In genomic region chr9:35522241-35522640, GRCm38 (mm10) we compare ENCODE assay signal across 33 mouse cellular contexts. TPM values are rescaled to one million over a fixed set of nuclear protein-coding genes. Genes with fewer than 3 reads are reported as not detected.
A peak's percentile ranks its signal among the peaks of the same experiment; 100 is the strongest.
DNase-seq lines count a peak whose midpoint lies in the region; ATAC-seq and TF ChIP-seq lines count a peak whose summit lies in the region.
"Had no signal": no experiment of that assay in that cellular context is flagged by ENCODE, and none has a peak within 500 bp of the region (broad histone marks: within the 10 kb centered on the region; RNA-seq: fewer than 3 reads in every experiment).

No protein-coding gene starts in this region.

- no peaks in the 10 kb centered on the region for H3K27me3 ChIP-seq in intestine, embryonic 15.5 days (replicated peaks)
- H3K27me3 ChIP-seq in intestine, postnatal 0 days (replicated peaks; ENCODE audit: control insufficient read depth, insufficient read depth, low read length) = no peaks in the 10 kb centered on the region
- H3K27me3 ChIP-seq in midbrain, embryonic 11.5 days (ENCODE audit: control insufficient read depth, insufficient read depth, low read length) = no peaks in the 10 kb centered on the region
- 0 out of 2 replicates have a peak, but pooled peaks cover 3% of the 10 kb centered on the region for H3K27me3 ChIP-seq in midbrain, embryonic 10.5 days (ENCODE audit: low read depth, poor library complexity, severe bottlenecking)
- H3K27me3 ChIP-seq: embryonic facial prominence, embryonic 13.5 days; forebrain, embryonic 15.5 days; heart, embryonic 15.5 days had no signal

- no peaks in the 10 kb centered on the region for H3K36me3 ChIP-seq in intestine, embryonic 15.5 days
- no peaks in the 10 kb centered on the region for H3K36me3 ChIP-seq in intestine, postnatal 0 days (ENCODE audit: control insufficient read depth, insufficient read depth)
- H3K36me3 ChIP-seq in midbrain, embryonic 11.5 days (ENCODE audit: control insufficient read depth, insufficient read depth, low read length) = no peaks in the 10 kb centered on the region
- H3K36me3 ChIP-seq in midbrain, embryonic 10.5 days = no peaks in the 10 kb centered on the region
- H3K36me3 ChIP-seq: embryonic facial prominence, embryonic 13.5 days; forebrain, embryonic 10.5 days; forebrain, embryonic 15.5 days; heart, embryonic 15.5 days had no signal

- WGBS in intestine, embryonic 15.5 days = 70% methylated on average over 2 of the region's 2 CpGs
- WGBS in intestine, postnatal 0 days = 83% methylated on average over 2 of the region's 2 CpGs
- 73% methylated on average over 2 of the region's 2 CpGs for WGBS in midbrain, embryonic 11.5 days
- WGBS in midbrain, embryonic 10.5 days = 86% methylated on average over 2 of the region's 2 CpGs

- H3K4me1 ChIP-seq in intestine, embryonic 15.5 days (replicated peaks) = peaks cover 19% of the 10 kb centered on the region
- no peaks in the 10 kb centered on the region for H3K4me1 ChIP-seq in intestine, postnatal 0 days (replicated peaks; ENCODE audit: control insufficient read depth, insufficient read depth, low read length)
- H3K4me1 ChIP-seq in midbrain, embryonic 11.5 days (ENCODE audit: control insufficient read depth, insufficient read depth, low read length) = peaks cover 10% of the 10 kb centered on the region
- peaks cover 26% of the 10 kb centered on the region for H3K4me1 ChIP-seq in midbrain, embryonic 10.5 days

- intact Hi-C loops in heart, postnatal 14 days (cut with DNase I) = no loop called here

- no peak overlapping the region for H3K4me2 ChIP-seq in intestine, embryonic 15.5 days (replicated peaks)
- no peak overlapping the region for H3K4me2 ChIP-seq in intestine, postnatal 0 days (replicated peaks; ENCODE audit: low read depth)
- no peak overlapping the region for H3K4me2 ChIP-seq in midbrain, embryonic 11.5 days
- H3K4me2 ChIP-seq: embryonic facial prominence, embryonic 13.5 days; forebrain, embryonic 15.5 days; heart, embryonic 11.5 days; heart, embryonic 15.5 days; hindbrain, embryonic 14.5 days had no signal

- H3K27ac ChIP-seq in intestine, embryonic 15.5 days = 0 out of 2 replicates have a peak overlapping the region, but pooled peaks have one; percentile 24
- H3K27ac ChIP-seq in intestine, postnatal 0 days (ENCODE audit: low read depth, low read length) = no peak overlapping the region
- H3K27ac ChIP-seq in midbrain, embryonic 11.5 days (ENCODE audit: low read depth, low read length) = no peak overlapping the region
- no peak overlapping the region for H3K27ac ChIP-seq in midbrain, embryonic 10.5 days (replicated peaks)
- H3K27ac ChIP-seq: forebrain, embryonic 10.5 days; heart, embryonic 15.5 days; hindbrain, embryonic 14.5 days; hindbrain, postnatal 0 days had no signal

- no peak for TF ChIP-seq CTCF in intestine, postnatal 0 days (IDR thresholded peaks at IDR 0.05; ENCODE audit: low read depth)

- ATAC-seq in intestine, embryonic 15.5 days = no peak
- ATAC-seq in intestine, postnatal 0 days = no peak
- ATAC-seq in midbrain, embryonic 11.5 days (ENCODE audit: low FRiP score) = no peak
- ATAC-seq: CD4-positive, CD25-positive, alpha-beta regulatory T cell, adult 4 months; forebrain, embryonic 15.5 days; hindbrain, postnatal 0 days; inflammation-experienced regulatory T-cells, adult 6 months had no signal

- H3K9me3 ChIP-seq in intestine, embryonic 15.5 days = no peaks in the 10 kb centered on the region
- H3K9me3 ChIP-seq in intestine, postnatal 0 days (ENCODE audit: control insufficient read depth) = no peaks in the 10 kb centered on the region
- H3K9me3 ChIP-seq in midbrain, embryonic 11.5 days (ENCODE audit: control insufficient read depth, low read length) = no peaks in the 10 kb centered on the region
- no peaks in the 10 kb centered on the region for H3K9me3 ChIP-seq in midbrain, embryonic 10.5 days (replicated peaks)
- H3K9me3 ChIP-seq: embryonic facial prominence, embryonic 13.5 days; forebrain, embryonic 10.5 days; forebrain, embryonic 15.5 days; heart, embryonic 15.5 days had no signal

- no peak overlapping the region for H3K4me3 ChIP-seq in intestine, embryonic 15.5 days (replicated peaks)
- H3K4me3 ChIP-seq in intestine, postnatal 0 days (ENCODE audit: low read depth, low read length) = no peak overlapping the region
- no peak overlapping the region for H3K4me3 ChIP-seq in midbrain, embryonic 11.5 days (ENCODE audit: low read depth, low read length)
- no peak overlapping the region for H3K4me3 ChIP-seq in midbrain, embryonic 10.5 days
- H3K4me3 ChIP-seq: embryonic facial prominence, embryonic 13.5 days; forebrain, embryonic 10.5 days; forebrain, embryonic 15.5 days; heart, embryonic 15.5 days had no signal

- peak; percentile 68 for DNase-seq in heart, adult 11 months
- DNase-seq in heart, postnatal 14 days = no peak
- peak; percentile 51 for DNase-seq in midbrain, embryonic 11.5 days (ENCODE audit: low spot score, missing footprints)
- no peak for DNase-seq in midbrain, embryonic 10.5 days (ENCODE audit: low spot score)
- no peak for DNase-seq in frontal cortex, postnatal 10 days (ENCODE audit: low spot score in 2 of 2)
- DNase-seq: adrenal gland, adult 2 months; adrenal gland, postnatal 14 days; cerebellum, adult 11 months; cerebellum, adult 2 months; cerebellum, adult 9-11 months; cerebellum, postnatal 25 days; gastrocnemius, postnatal 10 days; gastrocnemius, postnatal 36 days; heart, postnatal 10 days; heart, postnatal 4 days; kidney, adult 11 months had no signal

- H3K9ac ChIP-seq in intestine, embryonic 15.5 days = no peak overlapping the region
- H3K9ac ChIP-seq in intestine, postnatal 0 days (ENCODE audit: low read depth, low read length) = no peak overlapping the region
- no peak overlapping the region for H3K9ac ChIP-seq in midbrain, embryonic 11.5 days (ENCODE audit: low read length)
- H3K9ac ChIP-seq: embryonic facial prominence, embryonic 13.5 days; forebrain, embryonic 15.5 days; heart, embryonic 15.5 days; hindbrain, embryonic 14.5 days had no signal

RNA-seq across cellular contexts. Expression of gene Gm1113, which starts 4.2 kb away (rescaled TPM):
- not detected for total RNA-seq in heart, postnatal 14 days (2021)
- polyA plus RNA-seq in intestine, embryonic 15.5 days (2015; fragmentation: Nextera tagmentation; extraction: Ambion mirVana) = not detected in 2 replicates
- polyA plus RNA-seq in intestine, postnatal 0 days (2015; fragmentation: Nextera tagmentation; extraction: Ambion mirVana) = not detected in 2 replicates
- not detected in 2 replicates for polyA plus RNA-seq in midbrain, embryonic 11.5 days (2014; fragmentation: Nextera tagmentation; extraction: Ambion mirVana)
- polyA plus RNA-seq in midbrain, embryonic 10.5 days (2016; fragmentation: Nextera tagmentation; extraction: Ambion mirVana) = not detected in 2 replicates
- total RNA-seq: adrenal gland, adult 2 months; adrenal gland, postnatal 14 days; adrenal gland, postnatal 4 days; common myeloid progenitor, adult 5-6 weeks; gastrocnemius, adult 18-20 months; gastrocnemius, postnatal 10 days; gastrocnemius, postnatal 36 days; granulocyte monocyte progenitor cell, adult 5-6 weeks; heart, postnatal 10 days; heart, postnatal 4 days; hindbrain, postnatal 0 days; MEL had no signal
- polyA plus RNA-seq: adrenal gland, adult 2 months; CD4-positive, CD25-positive, alpha-beta regulatory T cell, adult 4 months; cerebellum, adult 2 months; embryonic facial prominence, embryonic 13.5 days; forebrain, embryonic 10.5 days; forebrain, embryonic 15.5 days; heart, embryonic 11.5 days; heart, embryonic 15.5 days; hindbrain, embryonic 11.5 days; hindbrain, embryonic 14.5 days; hindbrain, postnatal 0 days; inflammation-experienced regulatory T-cells, adult 6 months had no signal

RNA-seq across cellular contexts. Expression of gene Ddx25, which starts 36.1 kb away (rescaled TPM):
- not detected for total RNA-seq in heart, postnatal 14 days (2021)
- 1.6 and 1.7 TPM in 2 replicates for polyA plus RNA-seq in intestine, embryonic 15.5 days (2015; fragmentation: Nextera tagmentation; extraction: Ambion mirVana)
- 0.27 and 0.50 TPM in 2 replicates for polyA plus RNA-seq in intestine, postnatal 0 days (2015; fragmentation: Nextera tagmentation; extraction: Ambion mirVana)
- 9.5 and 9.8 TPM in 2 replicates for polyA plus RNA-seq in midbrain, embryonic 11.5 days (2014; fragmentation: Nextera tagmentation; extraction: Ambion mirVana)
- polyA plus RNA-seq in midbrain, embryonic 10.5 days (2016; fragmentation: Nextera tagmentation; extraction: Ambion mirVana) = 8.0 and 8.2 TPM in 2 replicates
- total RNA-seq: gastrocnemius, adult 18-20 months; gastrocnemius, postnatal 36 days; granulocyte monocyte progenitor cell, adult 5-6 weeks had no signal

RNA-seq across cellular contexts. Expression of gene Pus3, which starts 36.2 kb away (rescaled TPM):
- total RNA-seq in heart, postnatal 14 days (2021) = 1 to 10 TPM; 7.1 to 7.9 TPM
- 18.3 and 18.9 TPM in 2 replicates for polyA plus RNA-seq in intestine, embryonic 15.5 days (2015; fragmentation: Nextera tagmentation; extraction: Ambion mirVana)
- polyA plus RNA-seq in intestine, postnatal 0 days (2015; fragmentation: Nextera tagmentation; extraction: Ambion mirVana) = 6.5 and 6.6 TPM in 2 replicates
- 23.8 and 24.8 TPM in 2 replicates for polyA plus RNA-seq in midbrain, embryonic 11.5 days (2014; fragmentation: Nextera tagmentation; extraction: Ambion mirVana)
- polyA plus RNA-seq in midbrain, embryonic 10.5 days (2016; fragmentation: Nextera tagmentation; extraction: Ambion mirVana) = 18.5 and 19.5 TPM in 2 replicates

RNA-seq across cellular contexts. Expression of gene Pate2, which starts 47.8 kb away (rescaled TPM):
- total RNA-seq in heart, postnatal 14 days (2021) = not detected
- 0.45 and 0.77 TPM in 2 replicates for polyA plus RNA-seq in intestine, embryonic 15.5 days (2015; fragmentation: Nextera tagmentation; extraction: Ambion mirVana)
- polyA plus RNA-seq in intestine, postnatal 0 days (2015; fragmentation: Nextera tagmentation; extraction: Ambion mirVana) = 0.27 and 0.31 TPM in 2 replicates
- 0.96 and 1.8 TPM in 2 replicates for polyA plus RNA-seq in midbrain, embryonic 11.5 days (2014; fragmentation: Nextera tagmentation; extraction: Ambion mirVana)
- polyA plus RNA-seq in midbrain, embryonic 10.5 days (2016; fragmentation: Nextera tagmentation; extraction: Ambion mirVana) = 1.6 and 2.7 TPM in 2 replicates
- total RNA-seq: adrenal gland, postnatal 14 days; gastrocnemius, adult 18-20 months; gastrocnemius, postnatal 36 days; granulocyte monocyte progenitor cell, adult 5-6 weeks had no signal
- polyA plus RNA-seq: CD4-positive, CD25-positive, alpha-beta regulatory T cell, adult 4 months; inflammation-experienced regulatory T-cells, adult 6 months had no signal

RNA-seq across cellular contexts. Expression of gene Hyls1, which starts 48.0 kb away (rescaled TPM):
- 1 to 10 TPM; 2.8 to 3.0 TPM for total RNA-seq in heart, postnatal 14 days (2021)
- 11.6 and 14.2 TPM in 2 replicates for polyA plus RNA-seq in intestine, embryonic 15.5 days (2015; fragmentation: Nextera tagmentation; extraction: Ambion mirVana)
- polyA plus RNA-seq in intestine, postnatal 0 days (2015; fragmentation: Nextera tagmentation; extraction: Ambion mirVana) = 4.2 and 4.9 TPM in 2 replicates
- polyA plus RNA-seq in midbrain, embryonic 11.5 days (2014; fragmentation: Nextera tagmentation; extraction: Ambion mirVana) = 32.6 and 34.7 TPM in 2 replicates
- 26.2 and 30.2 TPM in 2 replicates for polyA plus RNA-seq in midbrain, embryonic 10.5 days (2016; fragmentation: Nextera tagmentation; extraction: Ambion mirVana)

Comparison
In these comparisons a context has a peak if more than half of its experiments do, and no peak if none do; other contexts are left out.
1. DNase-seq: peak in heart, adult 11 months (single experiment) and midbrain, embryonic 11.5 days (single experiment); none in heart, postnatal 14 days (0 of 2), midbrain, embryonic 10.5 days (single experiment) and frontal cortex, postnatal 10 days (0 of 2).